Mouse (Mus musculus): ENCODE measurements around the gene Notch1. TPM values are rescaled to one million over a fixed set of nuclear protein-coding genes. Genes with fewer than 3 reads are reported as not detected.
A peak's percentile ranks its signal among the peaks of the same experiment; 100 is the strongest.

The Notch1 gene
- 10 to 100 TPM; 23.7 to 32.6 (median 28.4) TPM for total RNA-seq (2022)

- DNase-seq = no peak
These were observed at the start of gene Notch1 for GRCm38 (mm10) chr2:26516275-26516674. Gene Notch1, minus strand, starts transcription at chr2:26516663.

GRCm38 (mm10) chr2:26566221-26566620 is 49.8 kb upstream of the Notch1 start:
- DNase-seq = no peak

- DNase-seq = no peak
These were observed 45.0 kb upstream of the Notch1 start for GRCm38 (mm10) chr2:26561351-26562016.

GRCm38 (mm10) chr2:26560506-26560905 is 44.0 kb upstream of the Notch1 start:
- no peak for DNase-seq

- DNase-seq = no peak
These were observed 40.1 kb upstream of the Notch1 start for GRCm38 (mm10) chr2:26556535-26556993.

GRCm38 (mm10) chr2:26555076-26555475 is 38.6 kb upstream of the Notch1 start:
- no peak for DNase-seq

- DNase-seq = no peak
These were observed 37.4 kb upstream of the Notch1 start for GRCm38 (mm10) chr2:26553904-26554303.

GRCm38 (mm10) chr2:26552066-26552465 is 35.6 kb upstream of the Notch1 start:
- DNase-seq = no peak

- no peak for DNase-seq
These were observed 35.0 kb upstream of the Notch1 start for GRCm38 (mm10) chr2:26551446-26551845.

- DNase-seq = no peak
These were observed 34.3 kb upstream of the Notch1 start for GRCm38 (mm10) chr2:26550777-26551176.

GRCm38 (mm10) chr2:26550205-26550604 is 33.7 kb upstream of the Notch1 start:
- no peak for DNase-seq

GRCm38 (mm10) chr2:26549801-26550200 is 33.3 kb upstream of the Notch1 start:
- peak; percentile 31 for DNase-seq

GRCm38 (mm10) chr2:26547481-26547880 is 31.0 kb upstream of the Notch1 start:
- DNase-seq = no peak

GRCm38 (mm10) chr2:26544265-26544664 is 27.8 kb upstream of the Notch1 start:
- peak; percentile 39 for DNase-seq

- peak; percentile 45 for DNase-seq
These were observed 27.3 kb upstream of the Notch1 start for GRCm38 (mm10) chr2:26543768-26544167.

GRCm38 (mm10) chr2:26543155-26543554 is 26.7 kb upstream of the Notch1 start:
- no peak for DNase-seq

- no peak for DNase-seq
These were observed 24.9 kb upstream of the Notch1 start for GRCm38 (mm10) chr2:26541258-26541910.

GRCm38 (mm10) chr2:26540721-26541120 is 24.3 kb upstream of the Notch1 start:
- no peak for DNase-seq

GRCm38 (mm10) chr2:26539516-26539915 is 23.1 kb upstream of the Notch1 start:
- no peak for DNase-seq

GRCm38 (mm10) chr2:26535517-26536045 is 19.1 kb upstream of the Notch1 start:
- DNase-seq = no peak

GRCm38 (mm10) chr2:26534616-26535015 is 18.2 kb upstream of the Notch1 start:
- peak; percentile 74 for DNase-seq

GRCm38 (mm10) chr2:26534161-26534560 is 17.7 kb upstream of the Notch1 start:
- DNase-seq = no peak

GRCm38 (mm10) chr2:26533249-26533648 is 16.8 kb upstream of the Notch1 start:
- no peak for DNase-seq

GRCm38 (mm10) chr2:26531829-26532228 is 15.4 kb upstream of the Notch1 start:
- DNase-seq = no peak
